Mouse (Mus musculus): Measurements from ENCODE around the gene Trappc6a.

GRCm38 (mm10) chr7:19551634-19552033 lies 43.4 kb downstream of the Trappc6a start:
- TF ChIP-seq EP300 (IDR thresholded peaks at IDR 0.05; ENCODE audit: low read depth) = no peak
- no peak for TF ChIP-seq CTCF (IDR thresholded peaks at IDR 0.05; ENCODE audit: low read depth)
